Mouse (Mus musculus) megakaryocyte, embryonic 14.5 days (primary cell): ENCODE data around the gene Ptger1. TPM values are rescaled to one million over a fixed set of nuclear protein-coding genes. Genes with fewer than 3 reads are reported as not detected.
A peak's percentile ranks its signal among the peaks of the same experiment; 100 is the strongest.

ENCODE experiments used
- H3K27me3 ChIP-seq: replicated peaks from 2 replicates; pipeline ENCODE3; 2012; ENCODE audit warnings: inconsistent platforms
- H3K36me3 ChIP-seq: replicated peaks from 2 replicates; pipeline ENCODE3; 2012; ENCODE audit warnings: low read length, inconsistent platforms, mixed read lengths
- H3K4me1 ChIP-seq: 2 replicates; pipeline ENCODE4 v1.6.1; 2012; ENCODE audit warnings: inconsistent platforms
- H3K4me3 ChIP-seq: replicated peaks from 2 replicates; pipeline ENCODE3; 2012; ENCODE audit warnings: moderate library complexity, mild to moderate bottlenecking, inconsistent platforms
- H3K9me3 ChIP-seq: 2 replicates; pipeline ENCODE4 v1.6.1; 2012; ENCODE audit warnings: inconsistent platforms
- FLI1 ChIP-seq: IDR thresholded peaks from 2 replicates; pipeline ENCODE4 v1.6.1; 2012; ENCODE audit warnings: low read length, inconsistent platforms, mixed read lengths
- GATA1 ChIP-seq: IDR thresholded peaks from 3 replicates; pipeline ENCODE4 v1.6.1; 2012; ENCODE audit warnings: mixed read lengths, low read length, inconsistent platforms, borderline replicate concordance
- polyA plus RNA-seq: library from polyadenylated mRNA; stranded (reverse); fragments of >175 nt; gene quantifications from 2 replicates; pipeline ENCODE4 v1.2.3, GENCODE M21; 2012; ENCODE audit warnings: low replicate concordance; ENCODE audit not compliant: insufficient read depth

Gene Ptger1
- polyA plus RNA-seq, 1 experiment, result 0.73 TPM

DNA sequence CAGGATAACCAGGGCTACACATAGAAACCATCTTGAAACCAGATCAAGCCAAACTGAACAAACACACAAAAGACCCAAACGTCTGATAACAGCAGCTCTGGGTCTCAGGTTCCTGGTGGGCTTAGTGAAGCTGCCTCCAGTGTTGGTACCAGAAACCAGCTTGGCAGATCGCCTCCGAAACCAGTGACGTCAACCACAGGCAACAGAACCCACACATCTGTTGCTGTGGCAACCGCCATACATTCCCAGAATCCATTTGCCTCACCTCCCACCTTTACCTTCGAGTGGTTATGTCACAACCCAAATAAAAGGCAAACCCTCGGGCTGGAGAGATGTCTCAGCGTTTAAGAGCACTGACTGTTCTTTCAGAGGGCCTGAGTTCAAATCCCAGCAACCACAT lies 41.1 kb downstream of the Ptger1 start:
- no peaks in the 10 kb centered on the region for H3K36me3 ChIP-seq
- H3K9me3 ChIP-seq, result no peaks in the 10 kb centered on the region
- TF ChIP-seq GATA1 (no peak), FLI1 (no peak)
- no peak overlapping the region for H3K4me3 ChIP-seq
- H3K27me3 ChIP-seq, result no peaks in the 10 kb centered on the region
- peaks cover 12% of the 10 kb centered on the region for H3K4me1 ChIP-seq

DNA sequence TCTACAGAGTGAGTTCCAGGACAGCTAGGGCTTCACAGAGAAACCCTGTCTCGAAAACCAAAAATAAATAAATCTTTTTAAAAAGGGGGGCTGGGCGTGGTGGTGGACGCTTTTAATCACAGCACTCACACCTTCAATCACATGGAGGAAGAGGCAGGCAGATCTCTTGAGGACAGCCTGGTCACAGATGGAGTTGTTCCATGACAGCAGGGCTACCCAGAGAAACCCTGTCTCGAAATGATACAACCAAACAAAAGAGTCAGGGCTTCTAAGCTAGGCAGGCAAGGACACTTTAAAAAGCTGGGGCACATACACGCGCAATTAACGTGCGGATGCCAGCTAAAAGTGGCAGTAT lies 48.2 kb downstream of the Ptger1 start:
- Histone ChIP-seq H3K27me3 (no peaks in the 10 kb centered on the region), H3K36me3 (peaks cover 17% of the 10 kb centered on the region), H3K9me3 (no peaks in the 10 kb centered on the region), H3K4me1 (peaks cover 52% of the 10 kb centered on the region), H3K4me3 (peak overlapping the region; percentile 98)
- TF ChIP-seq FLI1 (no peak), GATA1 (no peak)

DNA sequence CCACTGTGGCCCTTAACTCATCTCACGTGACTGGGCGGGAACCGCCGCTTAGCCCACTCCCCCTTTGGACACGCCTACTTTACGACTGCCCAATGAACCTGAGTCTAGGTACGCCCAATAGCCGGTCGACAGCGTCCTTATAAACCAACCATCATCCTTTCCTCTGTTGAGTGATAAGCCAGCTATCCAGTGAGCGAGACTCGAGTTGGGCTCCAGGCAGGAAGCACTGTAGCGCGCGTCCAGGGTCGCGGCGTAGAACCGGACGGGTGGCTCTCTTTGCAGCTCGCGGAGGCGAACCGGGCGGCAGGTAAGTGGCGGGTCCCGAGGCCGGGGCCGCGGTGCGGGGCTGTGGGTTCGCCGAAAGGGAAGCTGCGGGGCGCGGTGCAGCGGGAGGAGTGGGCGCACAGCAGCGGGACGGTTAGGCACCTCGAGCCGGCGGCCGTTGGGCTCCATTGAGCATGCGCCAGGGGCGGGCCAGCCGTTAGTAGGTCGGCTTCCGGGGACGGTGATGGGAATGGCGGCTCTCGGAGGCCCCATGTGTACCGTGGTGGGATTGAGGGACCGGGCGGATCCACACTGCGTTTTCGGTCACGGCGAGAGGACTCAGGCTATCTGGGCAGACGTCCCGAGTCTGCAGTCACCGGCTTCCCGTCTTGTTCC lies 48.7 kb downstream of the Ptger1 start, which contains the start of gene Ddx39:
Gene Ddx39 (plus strand): TSS at position 147 of the 660 bp plus-strand sequence.
- Histone ChIP-seq H3K4me1 (peaks cover 52% of the 10 kb centered on the region), H3K36me3 (peaks cover 22% of the 10 kb centered on the region), H3K9me3 (no peaks in the 10 kb centered on the region), H3K4me3 (peak within 1 kb of the TSS; percentile 98), H3K27me3 (no peaks in the 10 kb centered on the region)
- TF ChIP-seq FLI1 (no peak), GATA1 (no peak)

DNA sequence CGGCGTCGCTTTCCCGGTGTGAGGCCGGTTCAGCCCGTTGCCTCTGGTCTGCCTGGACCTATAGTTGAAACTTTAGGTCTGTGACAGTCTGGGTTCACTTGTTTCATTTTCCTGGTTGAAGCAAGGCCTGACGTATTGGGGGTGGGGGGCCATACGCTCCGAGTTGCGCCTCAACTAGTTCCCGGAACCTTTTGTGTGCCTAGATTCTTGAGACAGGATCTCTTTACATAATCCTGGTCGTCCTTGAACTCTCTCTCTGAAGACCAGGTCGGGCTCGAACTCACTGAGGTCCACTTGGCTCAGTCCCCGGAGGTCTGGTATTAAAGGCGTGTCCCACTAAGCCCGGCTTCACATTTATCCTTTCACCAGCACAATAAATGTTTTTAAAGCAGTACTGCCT lies 49.3 kb downstream of the Ptger1 start:
- no peaks in the 10 kb centered on the region for H3K9me3 ChIP-seq
- peak overlapping the region; percentile 98 for H3K4me3 ChIP-seq
- TF ChIP-seq FLI1, result no peak
- no peak for TF ChIP-seq GATA1

DNA sequence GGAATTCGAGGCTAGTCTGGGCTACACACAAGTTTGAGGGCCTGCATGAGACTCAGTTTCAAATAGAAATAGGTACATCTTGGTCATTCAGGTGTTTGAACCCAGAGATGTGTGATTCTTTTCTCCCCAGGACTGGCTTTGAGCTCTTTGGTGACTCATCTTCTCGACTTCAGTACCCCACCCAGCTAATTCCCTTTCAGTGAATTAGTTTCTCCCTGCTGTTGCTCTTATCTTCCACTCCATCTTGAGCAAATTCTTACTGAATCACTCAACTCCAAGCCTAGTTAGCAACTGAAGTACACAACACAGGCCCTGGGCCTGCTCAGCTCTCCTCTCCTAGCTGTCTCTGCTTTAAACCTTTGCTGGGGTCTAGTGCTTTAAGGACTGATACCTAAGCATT lies 50.1 kb downstream of the Ptger1 start:
- Histone ChIP-seq H3K27me3 (no peaks in the 10 kb centered on the region), H3K36me3 (peaks cover 36% of the 10 kb centered on the region), H3K4me1 (peaks cover 60% of the 10 kb centered on the region), H3K9me3 (no peaks in the 10 kb centered on the region), H3K4me3 (peak overlapping the region; percentile 98)
- TF ChIP-seq GATA1 (no peak), FLI1 (no peak)

More for the DNA sequence above, 49.3 kb downstream of the Ptger1 start:
- Histone ChIP-seq H3K27me3 (no peaks in the 10 kb centered on the region), H3K4me1 (peaks cover 57% of the 10 kb centered on the region), H3K36me3 (peaks cover 28% of the 10 kb centered on the region)

DNA sequence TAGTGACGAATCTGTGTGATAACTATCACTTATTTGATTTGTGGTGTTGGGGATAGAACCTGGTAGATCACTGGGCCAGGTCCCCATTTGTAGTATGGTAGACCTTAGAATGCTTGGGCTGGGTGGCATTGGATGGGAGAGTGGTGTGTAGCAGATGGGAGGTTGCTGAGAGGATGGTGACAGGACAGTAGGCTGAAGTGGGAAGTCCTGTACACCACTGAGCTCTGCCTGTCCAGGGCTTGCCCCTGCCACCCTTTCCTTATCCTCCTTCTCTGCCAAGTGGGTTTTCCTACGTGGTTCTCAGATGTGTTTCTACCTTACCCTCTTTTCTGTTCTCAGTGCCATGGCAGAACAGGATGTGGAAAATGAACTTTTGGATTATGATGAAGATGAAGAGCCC lies 52.6 kb downstream of the Ptger1 start:
- peaks cover 59% of the 10 kb centered on the region for H3K4me1 ChIP-seq
- H3K27me3 ChIP-seq, result no peaks in the 10 kb centered on the region
- H3K9me3 ChIP-seq, result no peaks in the 10 kb centered on the region
- no peak for TF ChIP-seq GATA1
- TF ChIP-seq FLI1, result no peak
- H3K4me3 ChIP-seq, result no peak overlapping the region
- H3K36me3 ChIP-seq, result peaks cover 61% of the 10 kb centered on the region

DNA sequence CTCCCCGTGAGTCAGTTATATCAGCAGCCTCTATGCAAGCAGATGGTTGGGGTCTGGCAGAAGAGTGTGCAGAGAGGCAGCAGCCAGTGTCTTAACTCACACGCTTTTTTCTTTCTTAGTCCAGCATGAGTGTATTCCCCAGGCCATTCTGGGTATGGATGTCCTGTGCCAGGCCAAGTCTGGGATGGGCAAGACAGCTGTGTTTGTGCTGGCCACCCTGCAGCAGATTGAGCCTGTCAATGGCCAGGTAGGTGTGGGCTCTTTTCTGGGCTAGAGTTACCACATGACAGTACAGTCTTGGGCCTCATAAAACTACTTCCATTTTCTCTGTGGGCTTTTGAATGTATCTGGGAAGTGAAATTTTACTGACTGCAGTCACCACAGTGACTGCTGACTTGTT lies 53.2 kb downstream of the Ptger1 start:
- no peaks in the 10 kb centered on the region for H3K27me3 ChIP-seq
- TF ChIP-seq FLI1 (no peak), GATA1 (no peak)
- no peak overlapping the region for H3K4me3 ChIP-seq
- peaks cover 63% of the 10 kb centered on the region for H3K4me1 ChIP-seq
- H3K9me3 ChIP-seq, result no peaks in the 10 kb centered on the region
- peaks cover 67% of the 10 kb centered on the region for H3K36me3 ChIP-seq

DNA sequence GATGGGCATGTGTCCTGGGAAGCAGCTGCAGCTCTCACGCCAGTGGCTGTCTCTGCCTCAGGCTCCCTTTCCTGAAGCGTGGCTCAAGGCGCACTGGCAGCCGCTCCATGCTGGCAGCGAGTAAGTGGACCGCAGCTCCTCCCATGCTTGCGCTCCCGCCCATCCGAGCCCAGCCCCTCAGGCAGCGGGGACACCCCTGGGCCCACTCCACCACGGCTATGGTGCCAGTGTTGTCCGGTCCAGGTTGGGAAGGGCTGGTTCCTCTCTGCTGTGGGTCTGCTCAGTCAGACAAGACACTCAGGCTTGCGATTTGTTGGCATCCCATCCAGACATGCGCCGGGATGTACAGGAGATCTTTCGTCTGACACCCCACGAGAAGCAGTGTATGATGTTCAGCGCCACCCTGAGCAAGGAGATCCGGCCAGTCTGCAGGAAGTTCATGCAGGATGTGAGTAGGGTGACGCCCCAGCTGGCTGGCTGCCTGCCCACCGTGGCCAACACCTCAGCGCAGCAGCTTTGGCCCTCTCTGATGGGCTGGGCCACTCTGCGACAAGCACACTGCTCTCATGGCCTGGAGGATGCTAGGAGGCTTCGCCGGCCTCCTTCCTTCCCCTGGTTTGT lies 55.0 kb downstream of the Ptger1 start:
- Histone ChIP-seq H3K9me3 (no peaks in the 10 kb centered on the region), H3K4me3 (no peak overlapping the region), H3K36me3 (peaks cover 83% of the 10 kb centered on the region), H3K27me3 (no peaks in the 10 kb centered on the region), H3K4me1 (peaks cover 62% of the 10 kb centered on the region)
- TF ChIP-seq FLI1 (no peak), GATA1 (no peak)

Other genes starting within 250 kb of the Ptger1 start
- 2.9 TPM in 1 of 2 replicates, not detected in the other for gene Scoc, start 208.3 kb upstream of the Ptger1 start, polyA plus RNA-seq
- not detected in 2 replicates for gene Olfr370, start 130.9 kb upstream of the Ptger1 start, polyA plus RNA-seq
- 84.7 and 511 TPM in 2 replicates for gene Ndufb7, start 100.0 kb upstream of the Ptger1 start, polyA plus RNA-seq
- gene Tecr, start 58.7 kb upstream of the Ptger1 start, polyA plus RNA-seq, result 406 and 513 TPM in 2 replicates
- 23.3 and 30.5 TPM in 2 replicates for gene Dnajb1, start 58.5 kb upstream of the Ptger1 start, polyA plus RNA-seq
- 306 and 351 TPM in 2 replicates for gene Gipc1, start 14.0 kb upstream of the Ptger1 start, polyA plus RNA-seq
- 73.0 and 95.0 TPM in 2 replicates for gene Pkn1, start 32.5 kb downstream of the Ptger1 start, polyA plus RNA-seq
- 7.5 and 18.1 TPM in 2 replicates for gene Ddx39, start 48.5 kb downstream of the Ptger1 start, polyA plus RNA-seq
- 18.7 and 23.5 TPM in 2 replicates for gene Adgre5, start 74.6 kb downstream of the Ptger1 start, polyA plus RNA-seq
- 6.8 and 10.5 TPM in 2 replicates for gene Adgrl1, start 233.4 kb downstream of the Ptger1 start, polyA plus RNA-seq